Mouse (Mus musculus) pancreas, adult 10 weeks (tissue): Measurements from ENCODE around the gene Rpl9-ps6. TPM values are rescaled to one million over a fixed set of nuclear protein-coding genes. Genes with fewer than 3 reads are reported as not detected.

ENCODE experiments used
- polyA plus RNA-seq: library from polyadenylated mRNA; stranded (reverse); fragments of 350-450 nt; fragmentation: Illumina TruSeq; extraction: RNeasy Lipid Tissue Mini Kit (QIAGEN cat#74804); gene quantifications from one replicate; pipeline ENCODE4 v1.2.3, GENCODE M21; 2015; ENCODE audit warnings: low read depth, low replicate concordance; ENCODE audit not compliant: insufficient read depth

Gene Rpl9-ps6
- 28.1 TPM for polyA plus RNA-seq

GRCm38 (mm10) chr19:32466478-32466877 lies at the start of gene Rpl9-ps6:
Rpl9-ps6 (minus strand) TSS chr19:32466578.

GRCm38 (mm10) chr19:32485681-32486105 lies 19.3 kb upstream of the Rpl9-ps6 start, which contains the start of gene Minpp1:
Minpp1 (plus strand) TSS chr19:32485769.

Other genes starting within 250 kb of the Rpl9-ps6 start
- 10.0 TPM for gene Sgms1, start 76.9 kb downstream of the Rpl9-ps6 start, polyA plus RNA-seq
- gene Minpp1, start 19.2 kb upstream of the Rpl9-ps6 start, polyA plus RNA-seq: 3.3 TPM
- 12.5 TPM for gene Papss2, start 129.2 kb upstream of the Rpl9-ps6 start, polyA plus RNA-seq